Mouse (Mus musculus) spleen, embryonic (tissue): ENCODE results near the gene Oxct1.

Experiments used
- CTCF ChIA-PET: fragments of 350-600 bp; sonication (Branson Sonifier 250); formaldehyde crosslinking; loops from one replicate; lab custom pipeline; 2022; lab: Charles Lee

The Oxct1 gene

GRCm38 (mm10) chr15:4026231-4026773 is at the start of gene Oxct1:
Gene Oxct1, plus strand, starts transcription at chr15:4026383.
- CTCF ChIA-PET: no interaction called here

- CTCF ChIA-PET: no interaction called here
These were observed 47.9 kb upstream of the Oxct1 start for GRCm38 (mm10) chr15:3978279-3978678.

- CTCF ChIA-PET: no interaction called here
These were observed 46.9 kb upstream of the Oxct1 start, which contains the start of gene Fbxo4 for GRCm38 (mm10) chr15:3979061-3979848. Gene Fbxo4, minus strand, starts transcription at chr15:3979573.

DNA sequence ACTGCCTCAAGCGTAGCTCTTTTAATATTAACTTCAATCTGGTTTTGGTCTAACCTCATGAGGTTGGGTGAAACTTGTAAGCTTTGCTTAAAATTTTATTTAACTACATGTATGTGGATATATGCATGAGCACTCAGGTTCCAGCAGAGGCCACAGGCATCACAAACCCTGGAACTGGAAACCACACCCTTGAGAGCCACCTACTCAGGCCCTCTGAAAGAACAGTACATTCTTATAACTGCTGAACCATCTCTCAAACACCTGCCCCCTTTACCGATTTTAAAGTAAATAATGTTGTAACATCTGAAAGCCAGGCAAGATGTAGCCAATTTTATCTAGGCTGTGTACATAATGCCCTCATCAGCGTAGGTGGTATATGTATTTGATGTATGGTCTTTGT is 46.3 kb upstream of the Oxct1 start:
- CTCF ChIA-PET: no interaction called here

GRCm38 (mm10) chr15:3982732-3983131 is 43.5 kb upstream of the Oxct1 start:
- CTCF ChIA-PET: no interaction called here

DNA sequence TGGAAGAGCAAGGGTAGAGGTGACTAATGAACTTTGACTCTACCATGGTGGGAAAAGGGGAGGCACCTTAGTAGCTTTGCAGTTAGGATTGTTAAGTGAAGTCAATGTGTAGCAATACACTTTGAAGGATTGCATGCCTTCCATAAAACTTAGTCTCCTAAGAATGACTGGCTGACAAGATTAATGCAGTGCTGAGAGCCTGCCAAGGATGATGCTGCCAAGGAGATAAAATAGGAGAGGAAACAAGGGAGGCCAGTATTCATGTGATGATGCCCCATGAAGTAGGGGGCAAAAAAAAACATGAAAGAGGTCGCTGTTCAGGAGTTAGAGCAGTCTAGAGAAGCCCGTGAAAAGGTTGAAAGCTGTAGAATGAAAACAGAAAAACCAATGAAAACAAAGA is 41.3 kb upstream of the Oxct1 start:
- CTCF ChIA-PET: no interaction called here

DNA sequence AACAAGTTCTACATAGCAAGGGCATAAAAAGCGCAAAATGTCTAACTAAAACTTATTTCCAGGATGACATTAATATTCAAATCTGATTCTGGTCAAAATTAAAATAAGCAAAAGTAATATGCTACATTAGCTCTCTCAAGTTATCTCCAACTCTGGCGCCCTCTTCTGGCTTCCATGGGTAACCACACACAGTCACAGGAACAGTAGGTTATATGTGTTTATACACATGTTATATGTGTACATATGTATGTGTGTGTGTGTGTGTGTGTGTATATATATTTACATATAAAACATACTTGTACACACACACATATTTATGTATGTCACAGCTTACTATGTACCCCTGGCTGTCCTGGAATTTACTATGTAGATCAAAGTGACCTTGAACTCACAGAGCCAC is 38.2 kb upstream of the Oxct1 start:
- CTCF ChIA-PET: no interaction called here

DNA sequence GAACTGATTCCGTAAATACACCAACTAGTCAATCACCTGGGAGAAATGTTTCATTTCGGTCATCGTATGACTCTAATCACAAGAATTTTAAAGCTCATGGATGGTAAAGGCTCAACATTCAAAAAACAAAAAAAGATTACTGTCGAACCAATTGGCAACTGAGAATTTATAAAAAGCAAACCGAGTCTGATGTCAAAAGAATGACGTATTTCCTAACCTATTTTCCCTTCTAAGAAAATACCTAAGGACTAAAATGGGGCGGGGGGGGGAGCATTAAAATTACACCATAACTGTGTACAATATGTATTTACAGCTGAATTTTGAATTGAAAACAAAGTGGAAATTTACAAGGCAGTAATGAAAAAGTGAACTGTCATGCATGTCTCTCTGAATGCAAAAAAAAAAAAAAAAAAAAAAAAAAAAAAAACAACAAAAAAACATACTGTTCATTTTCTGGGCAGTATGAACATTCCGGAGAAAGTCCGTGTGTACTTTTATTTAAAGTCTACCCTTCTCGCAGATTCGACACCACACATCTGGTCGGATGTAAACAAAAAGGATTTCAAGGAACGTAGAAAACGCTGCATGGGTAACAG is 31.2 kb upstream of the Oxct1 start:
- CTCF ChIA-PET: interaction anchor here (1.2 kb wide), 1 partner anchor 1112 kb away, joined by 10 read pairs; no protein-coding TSS in a partner anchor

DNA sequence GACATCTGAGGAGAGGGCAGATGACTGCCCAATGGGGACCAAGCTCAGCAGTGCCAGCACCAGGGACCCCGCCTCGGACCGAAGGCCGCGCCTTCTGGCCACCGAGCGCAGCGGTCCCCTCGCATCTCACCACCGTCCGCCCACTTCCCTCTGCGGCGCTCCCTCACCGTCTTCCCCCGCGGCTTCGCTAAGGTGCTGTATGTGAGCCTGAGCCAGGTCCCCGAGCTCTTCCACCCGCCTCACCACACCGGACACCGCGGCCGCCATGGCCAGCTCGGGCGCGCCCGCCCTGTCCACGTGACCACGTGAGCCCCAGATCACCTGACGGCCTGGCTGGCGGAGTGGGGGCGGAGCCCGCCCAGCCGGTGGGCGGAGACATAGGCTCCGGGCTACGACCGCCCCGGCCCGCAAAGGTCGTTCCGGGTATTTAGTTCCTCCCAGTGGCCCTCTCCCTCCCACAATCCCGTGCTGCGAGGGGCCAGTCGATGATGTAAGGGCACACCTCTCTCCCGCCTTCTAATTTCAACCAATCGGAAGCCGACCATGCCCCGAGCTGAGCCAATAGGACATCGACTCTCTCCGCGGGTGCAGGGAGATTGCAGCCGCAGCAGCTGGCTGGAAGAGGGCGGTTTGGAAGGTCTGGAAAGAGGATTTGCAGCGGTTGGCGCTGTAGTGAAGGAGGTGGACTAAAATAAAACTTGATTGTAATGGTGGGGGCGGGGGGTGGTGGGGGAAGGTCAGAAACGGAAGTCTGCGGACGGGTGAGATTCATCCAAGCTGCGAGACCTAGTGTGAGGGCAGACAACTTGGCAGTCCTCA is 30.5 kb upstream of the Oxct1 start, which contains the start of gene AW549877:
AW549877 (minus strand) TSS at position 297 of the 819 bp plus-strand sequence.
- CTCF ChIA-PET: interaction anchor here (1.2 kb wide), 1 partner anchor 1112 kb away, joined by 10 read pairs; no protein-coding TSS in a partner anchor

DNA sequence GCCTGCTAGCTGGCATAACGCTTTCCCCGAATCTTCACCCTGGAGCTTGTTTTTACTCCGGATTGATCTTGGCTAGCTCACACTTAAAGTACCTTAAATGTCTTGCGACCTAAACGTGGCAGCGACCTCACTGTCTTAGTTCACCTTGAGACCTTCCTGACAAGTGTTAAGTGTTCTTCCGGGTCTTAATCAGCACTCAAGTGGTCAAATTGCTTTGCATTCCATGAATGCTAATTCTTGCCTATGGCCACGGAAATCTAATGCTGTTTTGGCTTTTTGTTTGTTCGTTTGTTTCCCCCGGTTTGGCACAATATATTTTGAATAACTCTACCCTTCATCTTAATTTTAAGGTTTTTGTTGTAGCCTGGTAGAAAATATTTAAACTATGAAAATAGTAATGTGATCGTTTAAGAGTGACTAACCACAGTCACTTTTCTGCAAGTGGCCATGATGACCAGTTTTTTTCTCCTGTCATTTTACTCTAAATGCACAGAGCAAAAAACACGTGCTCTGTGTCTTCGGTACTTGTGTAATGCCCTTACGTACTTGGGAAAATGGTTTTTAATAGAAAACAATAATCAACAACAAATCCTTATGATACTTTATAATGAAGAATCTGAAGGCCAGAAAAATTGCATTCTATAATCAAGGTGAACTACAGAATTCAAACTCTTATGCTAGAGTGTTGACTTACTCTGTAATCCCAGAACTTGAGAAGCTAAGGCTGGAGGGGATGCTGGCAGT is 29.7 kb upstream of the Oxct1 start:
- CTCF ChIA-PET: no interaction called here

DNA sequence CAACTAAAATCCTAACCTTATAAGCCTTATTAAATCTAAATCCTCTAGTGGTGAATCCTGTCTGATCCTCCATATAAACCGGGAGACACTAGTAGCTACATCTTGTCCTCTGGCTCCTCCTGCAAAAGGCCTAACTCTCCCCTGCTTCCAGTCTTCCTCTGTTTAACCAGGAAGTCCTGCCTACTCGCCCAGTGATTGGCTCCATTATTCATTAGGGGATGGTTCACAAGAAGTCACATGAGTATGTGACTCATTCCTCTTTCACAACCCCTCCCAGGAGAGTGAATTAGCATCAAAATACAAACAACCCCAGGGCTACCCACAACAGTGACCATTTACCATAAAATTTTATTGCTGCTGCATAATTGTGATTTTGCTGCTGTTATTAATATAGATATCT is 27.0 kb upstream of the Oxct1 start:
- CTCF ChIA-PET: no interaction called here

GRCm38 (mm10) chr15:4000536-4000935 is 25.6 kb upstream of the Oxct1 start:
- CTCF ChIA-PET: interaction anchor here (0.7 kb wide), 1 partner anchor 15 kb away, joined by 3 read pairs; no protein-coding TSS in a partner anchor

DNA sequence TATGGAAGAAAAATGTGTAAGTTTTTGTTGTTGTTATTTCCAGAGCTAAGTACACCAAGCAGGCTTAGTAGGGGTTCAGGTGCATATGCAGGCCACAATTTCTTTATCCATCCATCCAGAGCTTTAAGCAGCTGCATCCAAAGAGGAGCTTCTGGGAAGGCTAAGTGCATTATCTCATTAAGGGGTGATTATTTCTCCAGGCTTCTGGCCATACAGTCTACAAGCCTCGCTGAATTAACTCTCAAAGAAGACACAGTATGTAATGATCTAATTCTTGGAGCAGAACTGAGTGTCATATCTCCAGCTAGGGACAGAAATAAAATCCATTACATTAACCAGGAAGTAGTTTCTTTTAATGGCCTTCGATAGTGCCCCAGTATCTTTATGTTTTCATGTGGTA is 12.3 kb upstream of the Oxct1 start:
- CTCF ChIA-PET: no interaction called here

GRCm38 (mm10) chr15:4020711-4021110 is 5.5 kb upstream of the Oxct1 start:
- CTCF ChIA-PET: no interaction called here

GRCm38 (mm10) chr15:4023747-4024146 is 2.4 kb upstream of the Oxct1 start:
- CTCF ChIA-PET: no interaction called here

- CTCF ChIA-PET: interaction anchor here (0.7 kb wide), 1 partner anchor 1208 kb away, joined by 7 read pairs; no protein-coding TSS in a partner anchor
These were observed 1.3 kb upstream of the Oxct1 start for GRCm38 (mm10) chr15:4024726-4025507.

DNA sequence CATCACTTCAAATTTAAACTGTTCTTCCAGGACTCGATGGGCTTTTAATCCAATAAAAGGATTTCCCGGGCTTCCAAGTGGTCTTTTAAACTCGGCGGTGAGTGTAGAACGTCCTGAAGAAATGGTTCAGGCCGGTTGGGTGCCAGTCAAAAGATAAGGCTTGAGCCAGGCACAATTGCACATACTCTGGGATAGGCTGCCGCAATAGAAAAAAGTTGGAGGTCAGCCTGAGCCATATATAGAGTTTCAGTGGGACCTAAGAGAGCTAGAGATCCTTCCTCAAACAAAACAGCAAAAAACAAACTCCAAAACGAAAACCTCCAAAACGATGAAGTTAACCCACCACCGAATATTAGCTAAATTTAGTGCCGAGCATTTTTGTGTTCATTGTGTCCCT is 677 bp upstream of the Oxct1 start:
- CTCF ChIA-PET: no interaction called here

DNA sequence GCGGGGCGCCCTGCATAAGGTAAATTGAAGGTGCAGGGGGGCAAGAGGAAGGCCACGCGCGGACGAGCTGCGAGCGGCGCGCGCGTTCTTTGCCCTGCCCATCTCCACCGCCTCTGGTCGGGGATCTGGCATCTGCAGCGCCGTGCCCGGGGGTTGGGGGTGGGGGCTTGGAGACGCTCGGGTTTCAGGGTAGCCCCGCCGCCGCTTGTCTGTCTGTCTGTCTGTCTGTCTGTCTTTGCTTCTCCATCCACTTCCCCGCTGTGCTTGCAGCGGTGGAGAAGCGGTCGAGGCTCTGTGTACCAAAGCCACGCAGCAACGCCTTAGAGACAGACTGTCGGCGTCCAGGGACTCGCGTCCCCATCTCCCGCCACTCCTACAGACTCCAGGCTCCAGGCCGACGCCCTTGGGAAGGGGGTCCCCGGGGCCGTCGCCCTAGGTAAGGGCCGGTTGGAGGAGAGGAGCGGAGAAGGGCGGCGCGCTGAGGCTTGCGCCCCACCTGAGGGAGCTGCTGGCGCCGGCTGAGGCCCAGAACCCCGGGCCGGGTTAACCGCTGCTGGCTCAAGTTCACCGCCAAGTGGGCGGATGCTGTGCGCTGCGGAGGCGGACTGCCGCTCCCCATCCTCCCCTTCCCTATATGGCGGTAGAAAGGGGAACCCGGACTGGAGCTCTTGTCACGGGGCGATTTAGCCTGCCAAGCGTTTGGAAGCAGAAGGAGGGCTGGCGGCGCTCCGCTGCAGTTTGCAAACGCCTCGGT is 825 bp downstream of the Oxct1 start:
- CTCF ChIA-PET: interaction anchor here (0.6 to 0.7 kb wide), 2 partner anchors 15 to 160 kb away, joined by 3 to 4 read pairs; no protein-coding TSS in a partner anchor
